Mouse (Mus musculus): ENCODE measurements around the gene Siah2. TPM values are rescaled to one million over a fixed set of nuclear protein-coding genes. Genes with fewer than 3 reads are reported as not detected.
A peak's percentile ranks its signal among the peaks of the same experiment; 100 is the strongest.

Siah2 gene
- polyA plus RNA-seq, 1 experiment from 2014 or later, result 6.3 TPM

DNA sequence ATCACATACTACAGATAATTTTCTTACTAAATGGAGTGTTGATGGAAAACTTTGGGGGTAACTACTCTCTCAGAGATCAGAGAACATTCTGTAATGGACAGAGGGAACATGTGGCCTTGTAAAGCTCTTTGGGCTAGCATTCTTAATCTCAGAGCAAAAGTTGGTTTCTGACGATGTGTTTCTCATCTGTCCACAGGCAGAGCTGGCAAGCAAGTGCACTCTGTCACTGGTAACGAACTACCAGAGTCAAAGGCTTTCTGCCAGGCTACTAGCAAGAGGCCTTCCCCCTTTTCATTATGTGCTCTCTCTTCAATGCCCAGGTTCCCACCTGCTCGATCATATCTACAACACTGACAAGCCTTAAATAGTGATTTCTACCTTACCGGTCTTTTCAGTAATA, 9.9 kb downstream of the Siah2 start:
- H3K4me2 ChIP-seq (replicated peaks), result no peak overlapping the region
- no peak for ATAC-seq (ENCODE audit: insufficient number of reproducible peaks, low FRiP score, low TSS enrichment, low read depth)
- no peaks in the 10 kb centered on the region for H3K9me3 ChIP-seq (replicated peaks)
- H3K36me3 ChIP-seq, result no peaks in the 10 kb centered on the region
- H3K27me3 ChIP-seq, result no peaks in the 10 kb centered on the region
- WGBS, result 76% methylated on average over 4 of the region's 4 CpGs
- H3K27ac ChIP-seq (replicated peaks), result no peak overlapping the region
- H3K4me1 ChIP-seq, result peaks cover 21% of the 10 kb centered on the region
- H3K9ac ChIP-seq, result no peak overlapping the region
- H3K4me3 ChIP-seq (replicated peaks), result no peak overlapping the region

DNA sequence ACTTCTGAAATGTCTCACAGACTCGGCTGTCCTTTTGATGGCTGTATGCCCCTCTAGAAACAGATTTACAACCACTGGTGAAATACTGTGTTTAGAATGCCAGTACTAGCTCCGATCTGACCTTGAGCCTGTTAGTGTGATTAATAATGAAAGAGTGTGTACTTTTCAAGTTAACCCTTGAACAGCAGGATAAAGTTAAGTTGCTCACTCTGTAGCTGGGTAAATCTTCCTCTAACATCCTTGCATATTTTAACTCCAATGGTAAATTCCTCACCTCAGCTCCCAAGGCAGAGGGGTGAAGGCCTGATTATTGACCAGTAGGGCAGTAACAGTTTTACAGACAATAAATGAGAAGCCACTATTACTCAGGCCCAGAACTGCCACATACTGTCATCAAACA, 10.4 kb downstream of the Siah2 start:
- Histone ChIP-seq H3K4me2 (replicated peaks) (no peak overlapping the region), H3K9ac (no peak overlapping the region), H3K4me3 (replicated peaks) (no peak overlapping the region), H3K4me1 (peaks cover 21% of the 10 kb centered on the region), H3K27me3 (no peaks in the 10 kb centered on the region), H3K36me3 (no peaks in the 10 kb centered on the region), H3K27ac (replicated peaks) (no peak overlapping the region), H3K9me3 (replicated peaks) (no peaks in the 10 kb centered on the region)
- 48% methylated on average over 2 of the region's 2 CpGs for WGBS
- no peak for ATAC-seq (ENCODE audit: insufficient number of reproducible peaks, low FRiP score, low TSS enrichment, low read depth)

DNA sequence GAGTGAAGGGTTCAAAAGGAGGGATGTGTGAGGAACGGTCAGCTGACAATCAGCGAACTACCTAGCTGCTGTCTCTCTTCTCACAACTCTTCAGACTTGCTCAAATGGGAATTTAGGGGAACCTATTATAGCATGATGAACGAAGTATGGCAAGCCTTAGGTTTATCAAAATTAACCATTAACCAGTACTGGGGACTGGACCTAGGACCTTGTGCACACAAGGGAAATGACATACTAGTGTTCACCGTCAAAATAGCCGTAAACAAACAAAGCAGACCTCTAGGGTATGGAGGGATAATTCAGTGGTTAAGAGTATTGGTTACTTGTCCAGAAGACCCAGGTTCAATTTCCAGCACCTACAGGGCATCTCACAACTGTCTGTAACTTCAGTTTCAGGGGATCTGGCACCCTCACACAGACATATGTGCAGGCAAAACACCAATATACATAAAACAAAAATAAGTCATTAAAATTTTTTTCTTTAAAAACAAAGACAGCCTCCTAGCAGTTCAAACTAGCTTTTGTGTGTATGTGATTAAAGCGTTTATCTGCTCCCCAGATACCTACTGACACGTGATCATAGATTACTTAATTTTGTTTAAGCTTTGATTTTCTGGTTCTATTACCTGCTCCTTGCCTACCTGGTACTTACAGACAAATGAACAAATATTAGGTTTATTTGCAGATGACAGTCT, 11.1 kb downstream of the Siah2 start:
- Histone ChIP-seq H3K27ac (replicated peaks) (no peak overlapping the region), H3K36me3 (no peaks in the 10 kb centered on the region), H3K4me1 (peaks cover 21% of the 10 kb centered on the region), H3K27me3 (no peaks in the 10 kb centered on the region), H3K9ac (no peak overlapping the region), H3K4me3 (replicated peaks) (no peak overlapping the region), H3K4me2 (replicated peaks) (no peak overlapping the region), H3K9me3 (replicated peaks) (no peaks in the 10 kb centered on the region)
- WGBS, result 83% methylated on average over 7 of the region's 7 CpGs
- ATAC-seq (ENCODE audit: insufficient number of reproducible peaks, low FRiP score, low TSS enrichment, low read depth), result no peak

DNA sequence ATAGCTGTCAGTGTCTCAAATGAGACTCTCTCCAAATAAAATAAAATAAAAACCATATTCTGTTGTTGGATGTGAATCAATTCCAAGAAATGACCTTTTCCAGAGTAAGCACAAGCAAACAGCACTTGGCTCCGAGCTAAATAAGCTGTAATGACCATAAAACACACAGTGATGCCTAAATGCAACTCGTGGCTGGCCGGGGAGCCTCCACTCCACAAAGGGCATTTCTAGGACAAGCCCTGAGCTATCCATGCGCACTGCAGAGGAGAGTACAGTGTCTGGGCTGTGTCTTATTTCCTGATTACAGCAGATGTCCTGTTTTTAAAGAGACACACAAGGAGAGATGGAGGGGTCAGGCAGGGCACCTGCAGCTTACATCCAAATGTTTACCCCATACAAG, 12.2 kb downstream of the Siah2 start:
- Histone ChIP-seq H3K27me3 (no peaks in the 10 kb centered on the region), H3K4me1 (peaks cover 21% of the 10 kb centered on the region), H3K36me3 (peaks cover 4% of the 10 kb centered on the region; the same call in 1 of the 2 replicates), H3K9ac (no peak overlapping the region), H3K9me3 (replicated peaks) (no peaks in the 10 kb centered on the region), H3K4me3 (replicated peaks) (no peak overlapping the region), H3K4me2 (replicated peaks) (0 out of 2 replicates have a peak overlapping the region, but pooled peaks have one; percentile 10), H3K27ac (replicated peaks) (0 out of 2 replicates have a peak overlapping the region, but pooled peaks have one; percentile 17)
- 0 out of 2 replicates have a peak, but pooled peaks have one; percentile 48 for ATAC-seq (ENCODE audit: insufficient number of reproducible peaks, low FRiP score, low TSS enrichment, low read depth)
- 30% methylated on average over 4 of the region's 4 CpGs for WGBS

DNA sequence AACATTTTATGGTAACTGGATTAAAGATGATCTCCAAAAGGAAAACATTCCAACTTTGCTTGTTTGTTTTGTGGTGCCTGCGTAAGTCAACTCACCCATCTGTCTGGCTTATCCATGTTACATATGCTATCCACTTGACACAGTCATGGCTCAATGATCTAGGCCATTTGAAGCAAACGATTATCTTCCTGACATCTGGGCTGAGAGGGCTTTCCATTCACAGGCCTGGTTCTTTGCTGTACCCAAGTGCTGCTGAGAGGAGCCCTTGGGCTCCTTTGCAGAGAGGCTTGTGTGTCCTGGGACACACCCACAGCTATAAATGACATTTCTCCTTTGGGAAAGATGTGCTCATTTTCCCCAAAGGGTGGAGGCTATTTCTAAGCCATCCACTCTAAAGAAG, 13.3 kb downstream of the Siah2 start:
- Histone ChIP-seq H3K9me3 (replicated peaks) (no peaks in the 10 kb centered on the region), H3K4me3 (replicated peaks) (no peak overlapping the region), H3K36me3 (peaks cover 6% of the 10 kb centered on the region; the same call in 1 of the 2 replicates), H3K4me2 (replicated peaks) (no peak overlapping the region), H3K9ac (no peak overlapping the region), H3K4me1 (peaks cover 21% of the 10 kb centered on the region), H3K27me3 (no peaks in the 10 kb centered on the region), H3K27ac (replicated peaks) (0 out of 2 replicates have a peak overlapping the region, but pooled peaks have one; percentile 28)
- WGBS, result 36% methylated on average over 2 of the region's 2 CpGs
- ATAC-seq (ENCODE audit: insufficient number of reproducible peaks, low FRiP score, low TSS enrichment, low read depth), result no peak

DNA sequence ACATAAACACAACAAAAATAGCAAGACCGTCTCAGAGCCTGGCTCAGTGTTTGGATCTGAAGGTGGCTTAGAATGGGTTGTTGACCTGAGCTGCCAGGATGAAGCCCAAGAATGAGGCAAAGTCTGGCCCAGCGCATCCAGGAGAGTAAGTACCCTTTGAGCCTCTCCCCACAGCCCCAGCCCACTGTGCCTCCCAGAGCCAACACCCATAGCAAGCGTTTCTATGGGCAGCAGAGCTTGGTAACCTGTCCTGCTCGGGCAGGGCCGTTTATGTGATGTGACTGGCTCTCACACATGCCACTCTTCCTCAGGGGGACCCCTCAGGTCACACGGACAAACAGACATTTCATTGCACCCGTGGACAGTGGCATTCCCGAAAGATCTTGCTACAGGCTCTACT, 13.8 kb downstream of the Siah2 start:
- no peak overlapping the region for H3K27ac ChIP-seq (replicated peaks)
- no peak for ATAC-seq (ENCODE audit: insufficient number of reproducible peaks, low FRiP score, low TSS enrichment, low read depth)

DNA sequence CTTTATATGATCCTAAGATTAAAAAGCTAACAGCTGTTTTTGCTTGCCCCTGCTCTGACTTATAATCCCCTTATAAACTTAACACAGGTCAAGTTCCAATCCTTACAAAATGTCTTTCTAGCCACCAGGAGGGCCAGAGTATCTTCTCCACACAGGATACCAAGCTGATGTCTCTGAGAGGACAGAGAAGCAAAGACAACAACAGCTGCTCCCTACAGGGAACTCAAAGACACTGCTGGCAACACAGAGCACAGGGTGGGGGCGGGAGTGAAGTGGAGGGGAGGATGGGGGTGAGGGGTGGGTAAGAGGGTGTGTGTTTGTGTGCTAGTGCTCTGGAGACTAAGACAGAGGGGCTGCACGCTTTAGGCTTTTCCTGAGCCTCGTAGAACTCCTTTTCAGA, 14.6 kb downstream of the Siah2 start:
- H3K4me3 ChIP-seq (replicated peaks), result no peak overlapping the region
- H3K27me3 ChIP-seq, result no peaks in the 10 kb centered on the region
- H3K9me3 ChIP-seq (replicated peaks), result no peaks in the 10 kb centered on the region
- H3K36me3 ChIP-seq, result peaks cover 6% of the 10 kb centered on the region; the same call in 1 of the 2 replicates
- H3K4me2 ChIP-seq (replicated peaks), result no peak overlapping the region
- peaks cover 21% of the 10 kb centered on the region for H3K4me1 ChIP-seq
- 0 out of 2 replicates have a peak, but pooled peaks have one; percentile 41 for ATAC-seq (ENCODE audit: insufficient number of reproducible peaks, low FRiP score, low TSS enrichment, low read depth)
- WGBS, result 54% methylated on average over 3 of the region's 3 CpGs
- no peak overlapping the region for H3K9ac ChIP-seq
- no peak overlapping the region for H3K27ac ChIP-seq (replicated peaks)

More for the DNA sequence above, 13.8 kb downstream of the Siah2 start:
- H3K27me3 ChIP-seq, result no peaks in the 10 kb centered on the region
- peaks cover 6% of the 10 kb centered on the region; the same call in 1 of the 2 replicates for H3K36me3 ChIP-seq
- 59% methylated on average over 8 of the region's 8 CpGs for WGBS
- H3K4me2 ChIP-seq (replicated peaks), result no peak overlapping the region
- no peak overlapping the region for H3K9ac ChIP-seq
- H3K9me3 ChIP-seq (replicated peaks), result no peaks in the 10 kb centered on the region
- peaks cover 21% of the 10 kb centered on the region for H3K4me1 ChIP-seq
- H3K4me3 ChIP-seq (replicated peaks), result no peak overlapping the region

DNA sequence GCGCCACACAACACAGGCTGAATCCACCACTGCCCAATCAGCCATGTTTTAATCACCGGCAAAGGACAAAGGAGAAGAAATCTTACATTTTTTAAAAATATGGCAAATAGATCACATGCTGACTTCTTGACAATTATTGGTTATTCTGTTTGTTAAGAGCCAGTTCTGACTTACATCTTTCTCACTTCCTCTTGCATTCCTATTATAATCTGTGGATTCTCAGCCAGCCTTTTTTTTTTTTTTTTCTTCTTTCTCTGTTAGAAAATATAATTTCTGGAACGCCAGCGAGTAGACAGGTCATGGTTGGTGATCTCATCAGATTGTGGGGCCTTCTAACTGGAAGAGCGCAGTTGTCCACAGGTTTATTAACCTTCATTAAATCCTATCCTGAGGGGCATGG, 18.9 kb downstream of the Siah2 start:
- Histone ChIP-seq H3K27ac (replicated peaks) (no peak overlapping the region), H3K36me3 (peaks cover 6% of the 10 kb centered on the region; the same call in 1 of the 2 replicates), H3K9me3 (replicated peaks) (no peaks in the 10 kb centered on the region), H3K4me2 (replicated peaks) (no peak overlapping the region), H3K4me3 (replicated peaks) (no peak overlapping the region), H3K27me3 (no peaks in the 10 kb centered on the region), H3K9ac (no peak overlapping the region), H3K4me1 (peaks cover 3% of the 10 kb centered on the region; the same call in 1 of the 2 replicates)
- no peak for ATAC-seq (ENCODE audit: insufficient number of reproducible peaks, low FRiP score, low TSS enrichment, low read depth)
- 87% methylated on average over 5 of the region's 5 CpGs for WGBS

DNA sequence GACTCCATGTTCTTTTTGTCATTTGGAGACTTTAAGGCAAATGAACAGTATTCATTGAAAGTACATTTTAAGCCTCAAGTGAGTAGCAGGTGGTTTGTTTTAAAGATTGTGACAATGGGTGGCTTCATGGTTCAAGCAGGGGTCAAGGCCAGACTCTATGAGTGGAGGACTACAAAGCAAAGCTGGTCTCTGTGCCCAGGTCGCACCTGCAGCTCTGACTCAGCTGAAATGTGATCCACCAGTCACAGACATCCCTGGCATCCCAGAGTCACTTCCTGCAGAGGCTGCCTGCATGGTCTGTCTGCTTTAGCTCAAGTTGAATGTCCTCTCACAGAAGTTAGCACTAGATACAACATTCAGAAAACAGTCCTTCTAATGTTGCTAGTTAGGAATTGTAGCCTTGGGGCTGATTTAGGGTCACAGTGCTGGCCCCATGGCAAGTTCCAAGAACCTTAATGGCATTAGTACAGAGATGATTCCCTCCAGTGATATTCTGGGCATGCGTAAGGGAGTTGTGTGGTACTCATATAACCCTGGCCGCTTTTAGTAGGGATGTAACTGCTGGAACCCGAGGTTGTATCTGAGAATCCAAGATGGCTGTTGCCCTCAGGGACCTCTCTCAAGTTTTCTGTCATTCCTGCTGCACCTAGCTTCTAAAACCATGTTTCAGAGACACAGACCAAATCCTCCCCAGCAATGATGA, 19.6 kb downstream of the Siah2 start:
- Histone ChIP-seq H3K9ac (no peak overlapping the region), H3K4me2 (replicated peaks) (no peak overlapping the region), H3K9me3 (replicated peaks) (no peaks in the 10 kb centered on the region), H3K27me3 (no peaks in the 10 kb centered on the region), H3K4me1 (0 out of 2 replicates have a peak, but pooled peaks cover 2% of the 10 kb centered on the region), H3K27ac (replicated peaks) (no peak overlapping the region), H3K36me3 (peaks cover 6% of the 10 kb centered on the region; the same call in 1 of the 2 replicates), H3K4me3 (replicated peaks) (no peak overlapping the region)
- no peak for ATAC-seq (ENCODE audit: insufficient number of reproducible peaks, low FRiP score, low TSS enrichment, low read depth)
- 51% methylated on average over 4 of the region's 4 CpGs for WGBS

DNA sequence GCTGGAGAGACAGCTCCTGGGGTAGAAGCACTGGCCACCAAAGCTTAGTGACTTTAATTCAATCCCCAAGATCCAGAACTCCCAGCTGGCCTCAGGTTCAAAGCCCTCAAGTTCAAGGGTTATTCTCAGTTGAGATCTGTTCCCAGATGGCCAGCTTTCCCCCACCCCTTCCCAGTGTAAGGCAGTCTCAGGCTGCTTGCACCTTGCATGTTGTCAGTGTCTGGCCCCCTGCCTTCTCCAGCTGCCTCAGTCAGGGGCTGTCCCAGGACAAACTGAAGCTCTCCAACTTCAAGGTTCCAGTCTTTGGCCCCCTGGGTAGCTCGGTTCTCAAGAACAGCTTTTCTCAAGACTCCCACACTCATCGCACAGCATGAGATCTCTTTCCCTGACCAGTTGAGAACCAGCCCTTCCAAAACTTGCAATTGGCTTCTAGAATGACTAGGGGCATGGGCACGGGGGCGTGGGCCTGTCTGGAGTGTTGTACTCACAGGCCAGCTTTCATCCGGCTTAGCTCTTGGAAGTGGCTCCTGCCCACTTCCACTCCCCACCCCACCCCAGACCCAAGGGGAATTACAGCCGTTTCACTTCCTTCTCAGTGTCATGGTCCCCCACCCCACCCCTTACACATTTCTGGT, 20.5 kb downstream of the Siah2 start:
- H3K9me3 ChIP-seq (replicated peaks), result no peaks in the 10 kb centered on the region
- 0 out of 2 replicates have a peak, but pooled peaks cover 2% of the 10 kb centered on the region for H3K4me1 ChIP-seq
- peaks cover 6% of the 10 kb centered on the region; the same call in 1 of the 2 replicates for H3K36me3 ChIP-seq
- H3K27me3 ChIP-seq, result no peaks in the 10 kb centered on the region
- no peak for ATAC-seq (ENCODE audit: insufficient number of reproducible peaks, low FRiP score, low TSS enrichment, low read depth)
- H3K4me2 ChIP-seq (replicated peaks), result no peak overlapping the region
- 60% methylated on average over 6 of the region's 6 CpGs for WGBS
- H3K9ac ChIP-seq, result no peak overlapping the region
- no peak overlapping the region for H3K27ac ChIP-seq (replicated peaks)
- no peak overlapping the region for H3K4me3 ChIP-seq (replicated peaks)

DNA sequence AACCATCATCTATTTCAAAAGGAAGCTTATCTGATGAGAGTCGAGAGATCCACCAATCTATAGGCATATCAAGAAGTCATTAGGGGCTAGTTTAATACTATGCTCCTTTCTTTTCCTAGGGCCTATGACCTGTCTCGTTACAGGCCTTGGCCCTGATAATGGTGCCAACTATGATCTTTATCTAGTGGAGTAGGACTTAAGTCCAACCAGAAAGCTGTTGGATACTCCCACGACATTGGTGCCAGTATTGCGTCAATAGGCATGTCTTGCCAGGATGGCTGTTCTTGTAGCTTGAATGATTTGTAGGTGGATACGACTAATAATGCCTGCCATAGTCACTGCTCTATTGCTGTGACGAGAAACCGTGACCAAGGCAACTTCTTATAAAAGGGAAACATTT, 28.2 kb downstream of the Siah2 start:
- H3K9ac ChIP-seq, result no peak overlapping the region
- no peaks in the 10 kb centered on the region for H3K36me3 ChIP-seq
- no peak overlapping the region for H3K4me3 ChIP-seq (replicated peaks)
- H3K27me3 ChIP-seq, result no peaks in the 10 kb centered on the region
- 86% methylated on average over 7 of the region's 7 CpGs for WGBS
- no peak for ATAC-seq (ENCODE audit: insufficient number of reproducible peaks, low FRiP score, low TSS enrichment, low read depth)
- H3K9me3 ChIP-seq (replicated peaks), result 0 out of 2 replicates have a peak, but pooled peaks cover 3% of the 10 kb centered on the region
- no peak overlapping the region for H3K27ac ChIP-seq (replicated peaks)
- H3K4me1 ChIP-seq, result no peaks in the 10 kb centered on the region
- H3K4me2 ChIP-seq (replicated peaks), result no peak overlapping the region

Measured in embryonic facial prominence, embryonic 15.5 days (tissue).